Mouse (Mus musculus) ES-Bruce4 (cell line): ENCODE results near the gene Wdr37. TPM values are rescaled to one million over a fixed set of nuclear protein-coding genes. Genes with fewer than 3 reads are reported as not detected.

Experiments used
- H3K27ac ChIP-seq: 2 replicates; pipeline ENCODE4 v1.5.1; 2012; ENCODE audit warnings: low read length, inconsistent platforms; ENCODE audit not compliant: insufficient read depth
- H3K27me3 ChIP-seq: 2 replicates; pipeline ENCODE4 v1.6.1; 2012; ENCODE audit warnings: mild to moderate bottlenecking, low read length, inconsistent platforms; ENCODE audit not compliant: control insufficient read depth, poor library complexity, insufficient read depth, severe bottlenecking
- H3K36me3 ChIP-seq: 2 replicates; pipeline ENCODE4 v1.6.1; 2012; ENCODE audit warnings: inconsistent platforms, mild to moderate bottlenecking, low read length, moderate library complexity; ENCODE audit not compliant: control insufficient read depth, poor library complexity, insufficient read depth, severe bottlenecking
- H3K4me1 ChIP-seq: one replicate; pipeline ENCODE4 v1.8.1; 2011; ENCODE audit warnings: low read length; ENCODE audit not compliant: control insufficient read depth, insufficient read depth
- H3K4me3 ChIP-seq: 2 replicates; pipeline ENCODE4 v1.5.1; 2011; ENCODE audit warnings: low read depth, mild to moderate bottlenecking, low read length
- H3K9ac ChIP-seq: 2 replicates; pipeline ENCODE4 v1.6.1; 2012; ENCODE audit warnings: low read depth, mild to moderate bottlenecking, inconsistent platforms; ENCODE audit not compliant: poor library complexity, severe bottlenecking
- H3K9me3 ChIP-seq: replicated peaks from 2 replicates; pipeline ENCODE4 v1.6.1; 2012; ENCODE audit warnings: mild to moderate bottlenecking, low read length, inconsistent platforms; ENCODE audit not compliant: control insufficient read depth, poor library complexity, insufficient read depth, severe bottlenecking
- CTCF ChIP-seq: IDR thresholded peaks from one replicate; pipeline ENCODE4 v1.8.1; 2011; ENCODE audit warnings: low read depth, low read length
- EP300 ChIP-seq: IDR thresholded peaks from 2 replicates; pipeline ENCODE4 v1.6.1; 2011; ENCODE audit warnings: low read depth, low read length; ENCODE audit not compliant: insufficient read depth
- POLR2A ChIP-seq: IDR thresholded peaks from one replicate; pipeline ENCODE4 v1.8.1; 2011; ENCODE audit warnings: low read length; ENCODE audit not compliant: insufficient read depth
- polyA plus RNA-seq: library from polyadenylated mRNA; stranded (reverse); fragments of >200 nt; gene quantifications from 2 replicates; pipeline ENCODE4 v1.2.4, GENCODE M21; 2011; ENCODE audit warnings: low read depth; ENCODE audit not compliant: missing spikeins, insufficient read depth, insufficient read length

Gene Wdr37
- polyA plus RNA-seq, 1 experiment, result 30.2 TPM

DNA sequence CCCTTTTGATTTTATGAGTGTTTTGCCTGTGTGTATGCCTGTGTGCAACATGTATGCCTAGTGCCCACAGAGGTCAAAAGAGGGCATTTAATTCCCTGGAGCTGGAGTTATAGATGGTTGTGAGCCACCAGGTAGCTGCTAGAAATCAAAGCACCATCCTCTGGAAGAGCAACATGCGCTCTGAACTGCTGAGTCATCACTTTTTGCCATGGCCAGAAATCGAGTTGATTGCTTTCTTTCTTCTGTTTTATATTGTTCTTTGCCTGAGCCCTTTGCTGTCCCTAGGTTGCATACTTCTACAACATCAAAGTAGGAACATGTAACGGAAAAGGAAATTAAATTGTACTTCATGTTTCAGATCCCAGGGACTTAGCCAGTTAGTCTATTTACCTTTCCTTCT is 6.7 kb downstream of the Wdr37 start:
- Histone ChIP-seq H3K27ac (no peak overlapping the region), H3K36me3 (peaks cover 6% of the 10 kb centered on the region), H3K9me3 (no peaks in the 10 kb centered on the region), H3K4me3 (no peak overlapping the region), H3K4me1 (no peaks in the 10 kb centered on the region), H3K9ac (no peak overlapping the region), H3K27me3 (no peaks in the 10 kb centered on the region)
- TF ChIP-seq CTCF (no peak), EP300 (no peak), POLR2A (no peak)

DNA sequence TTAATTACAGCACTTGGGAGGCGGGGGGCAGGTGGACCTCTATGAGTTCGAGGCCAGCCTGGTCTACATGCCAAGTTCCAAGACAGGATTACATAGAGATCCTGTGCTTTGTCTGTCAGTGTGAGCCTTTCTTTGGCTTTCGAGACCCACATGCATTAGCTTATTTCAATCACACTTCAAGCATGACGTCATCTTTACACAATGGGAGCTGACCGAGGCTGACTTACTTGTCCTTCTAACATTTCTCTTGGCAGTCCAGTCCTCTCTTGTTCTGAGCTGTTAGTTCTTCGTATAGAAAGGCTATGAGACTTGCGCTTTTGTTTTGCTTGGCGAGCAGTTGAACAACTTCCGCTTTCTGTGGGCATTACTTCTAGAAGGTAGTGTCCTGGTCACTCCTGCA is 10.8 kb downstream of the Wdr37 start:
- no peak overlapping the region for H3K4me3 ChIP-seq
- no peaks in the 10 kb centered on the region for H3K9me3 ChIP-seq
- H3K27ac ChIP-seq, result no peak overlapping the region
- H3K27me3 ChIP-seq, result no peaks in the 10 kb centered on the region
- no peak for TF ChIP-seq CTCF
- no peak for TF ChIP-seq EP300
- no peak for TF ChIP-seq POLR2A
- peaks cover 10% of the 10 kb centered on the region for H3K36me3 ChIP-seq
- H3K4me1 ChIP-seq, result no peaks in the 10 kb centered on the region
- no peak overlapping the region for H3K9ac ChIP-seq

DNA sequence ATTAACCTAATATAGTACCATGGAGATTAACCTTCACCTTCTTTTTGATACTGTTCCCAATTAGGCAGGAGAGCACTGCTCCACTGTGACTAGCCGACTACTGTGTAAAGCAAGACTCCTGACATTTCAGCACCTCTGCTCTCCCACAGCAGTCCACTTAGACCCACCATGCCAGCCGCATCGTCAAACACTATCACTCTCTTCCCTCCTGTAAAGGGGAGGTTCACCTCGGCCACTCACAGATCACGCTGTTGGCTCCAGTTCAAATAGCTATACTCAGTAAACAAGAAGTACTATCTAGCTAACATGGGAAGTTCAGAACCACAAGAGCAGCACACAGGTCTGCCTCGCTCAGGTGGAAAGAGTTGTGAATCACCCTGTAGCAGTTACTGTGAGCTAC is 13.3 kb downstream of the Wdr37 start:
- Histone ChIP-seq H3K27me3 (no peaks in the 10 kb centered on the region), H3K9me3 (no peaks in the 10 kb centered on the region), H3K4me3 (no peak overlapping the region), H3K4me1 (no peaks in the 10 kb centered on the region), H3K27ac (no peak overlapping the region), H3K9ac (no peak overlapping the region), H3K36me3 (peaks cover 16% of the 10 kb centered on the region)
- TF ChIP-seq POLR2A, result no peak
- no peak for TF ChIP-seq CTCF
- TF ChIP-seq EP300, result no peak

DNA sequence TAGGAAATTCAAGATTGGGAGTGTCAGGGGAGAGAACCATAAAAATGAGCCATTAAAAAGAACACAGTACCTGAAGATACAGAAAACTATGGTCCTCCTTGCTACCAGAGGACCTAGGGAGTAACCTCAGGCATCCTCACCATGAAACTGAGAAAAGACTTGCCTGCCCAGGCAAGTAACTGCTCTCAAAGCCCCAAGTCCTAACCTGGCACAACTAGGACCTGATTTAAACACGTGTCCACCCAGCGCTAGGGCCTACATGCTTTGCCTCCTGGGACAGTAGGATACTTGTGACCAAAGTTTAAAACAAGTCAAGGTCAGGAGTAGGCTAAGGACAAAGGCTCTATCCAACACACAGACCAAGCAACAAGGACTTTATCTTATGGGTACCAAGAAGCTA is 16.9 kb downstream of the Wdr37 start:
- Histone ChIP-seq H3K9ac (no peak overlapping the region), H3K4me1 (no peaks in the 10 kb centered on the region), H3K9me3 (no peaks in the 10 kb centered on the region), H3K4me3 (no peak overlapping the region), H3K27ac (no peak overlapping the region), H3K27me3 (no peaks in the 10 kb centered on the region), H3K36me3 (peaks cover 12% of the 10 kb centered on the region)
- no peak for TF ChIP-seq CTCF
- no peak for TF ChIP-seq EP300
- TF ChIP-seq POLR2A, result no peak

DNA sequence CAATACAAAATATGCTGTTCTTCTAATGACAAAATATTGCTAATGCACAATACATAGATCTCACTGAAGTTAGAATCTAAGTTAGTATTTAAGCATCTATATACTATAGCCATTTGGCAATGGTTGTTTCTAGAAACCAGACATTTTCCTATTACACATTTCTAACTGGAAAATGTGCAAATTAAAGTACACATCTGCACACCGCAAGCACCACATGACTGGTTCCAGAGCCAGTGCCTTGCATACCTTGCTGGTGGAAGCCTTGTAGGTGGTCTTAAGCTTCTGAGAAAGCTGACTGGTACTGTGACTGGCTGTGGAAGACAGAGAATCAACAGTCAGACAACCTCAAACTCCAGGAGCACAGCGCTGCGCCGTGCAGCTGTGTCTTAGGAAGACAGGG is 18.3 kb downstream of the Wdr37 start:
- H3K4me1 ChIP-seq, result no peaks in the 10 kb centered on the region
- H3K27ac ChIP-seq, result no peak overlapping the region
- TF ChIP-seq POLR2A (no peak), CTCF (no peak), EP300 (no peak)
- peaks cover 18% of the 10 kb centered on the region for H3K36me3 ChIP-seq
- no peaks in the 10 kb centered on the region for H3K27me3 ChIP-seq
- no peak overlapping the region for H3K9ac ChIP-seq
- no peaks in the 10 kb centered on the region for H3K9me3 ChIP-seq
- no peak overlapping the region for H3K4me3 ChIP-seq

DNA sequence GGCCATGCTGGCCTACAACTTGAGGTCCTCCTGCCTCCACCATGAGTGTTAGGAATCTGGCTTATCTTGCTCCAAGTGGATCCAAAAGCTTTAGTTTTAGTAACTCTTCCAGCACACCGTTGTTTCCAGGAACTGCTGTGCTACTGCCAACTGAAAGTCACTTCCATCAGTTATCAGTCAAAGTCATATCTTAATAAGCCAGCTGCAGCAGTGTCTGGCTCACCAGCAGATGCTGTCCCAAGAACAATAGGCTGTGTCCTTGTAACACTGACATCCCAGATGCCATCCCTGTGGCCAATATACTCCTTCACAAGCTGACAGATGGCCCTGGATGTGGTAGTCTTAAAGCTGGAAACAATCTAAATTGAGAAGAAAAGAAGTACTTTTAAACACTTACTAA is 22.4 kb downstream of the Wdr37 start:
- peaks cover 16% of the 10 kb centered on the region for H3K36me3 ChIP-seq
- H3K27me3 ChIP-seq, result no peaks in the 10 kb centered on the region
- H3K9me3 ChIP-seq, result no peaks in the 10 kb centered on the region
- no peaks in the 10 kb centered on the region for H3K4me1 ChIP-seq
- H3K27ac ChIP-seq, result no peak overlapping the region
- H3K4me3 ChIP-seq, result no peak overlapping the region
- H3K9ac ChIP-seq, result no peak overlapping the region
- TF ChIP-seq POLR2A (no peak), EP300 (no peak), CTCF (no peak)
